Mouse (Mus musculus): Measurements from ENCODE around the gene Olfr13. TPM values are rescaled to one million over a fixed set of nuclear protein-coding genes. Genes with fewer than 3 reads are reported as not detected.
"Not testable (repeated sequence)": the region's sequence is repeated elsewhere in the genome, so short reads cannot be mapped to it uniquely, and the experiment has no call there.

Gene Olfr13
- not detected in 2 replicates for polyA plus RNA-seq (2012; rRNA removed)

- Histone ChIP-seq H3K4me1 (ENCODE audit: control insufficient read depth, insufficient read depth, insufficient read length, low read length) (no peaks in the 10 kb centered on the region), H3K4me3 (ENCODE audit: low read depth, low read length) (no peak within 1 kb of the TSS), H3K27me3 (ENCODE audit: control insufficient read depth, insufficient read depth, low read length) (no peaks in the 10 kb centered on the region), H3K27ac (ENCODE audit: insufficient read depth, low read depth, low read length) (no peak within 1 kb of the TSS), H3K36me3 (ENCODE audit: control insufficient read depth, insufficient read depth, low read length) (no peaks in the 10 kb centered on the region)
- no peak for TF ChIP-seq POLR2A (IDR thresholded peaks at IDR 0.05; ENCODE audit: low read depth, low read length)
- no peak for TF ChIP-seq CTCF (IDR thresholded peaks at IDR 0.05; ENCODE audit: extremely low read depth, insufficient read length, insufficient replicate concordance, low read depth, low read length)
- WGBS: 53% methylated on average over 4 of the region's 4 CpGs
Measured at GRCm38 (mm10) chr6:43171840-43172239, at the start of gene Olfr13. Gene Olfr13 (plus strand): TSS chr6:43172140.

DNA sequence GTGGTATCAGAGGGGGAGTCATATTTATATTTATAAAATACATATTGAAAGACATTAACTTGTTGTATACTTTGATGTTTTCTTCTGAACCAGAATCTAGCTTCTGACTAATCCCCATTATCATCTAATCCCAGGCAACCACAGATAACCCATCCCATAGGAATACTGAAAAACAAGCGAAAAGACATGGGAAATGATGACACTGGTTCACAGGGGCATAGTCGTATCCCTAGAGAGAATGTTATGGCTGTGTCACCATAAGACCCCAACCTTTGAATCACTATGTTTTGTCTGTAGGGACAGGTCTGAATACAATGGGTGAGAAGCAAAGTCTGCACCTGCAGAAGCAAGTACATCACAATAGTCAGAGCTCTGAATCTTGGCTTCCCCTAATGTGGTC is 25.7 kb upstream of the Olfr13 start, which contains the start of gene Olfr237-ps1:
Gene Olfr237-ps1, plus strand, starts transcription at position 301 of the 400 bp plus-strand sequence.
- not testable (repeated sequence) for H3K27me3 ChIP-seq (ENCODE audit: control insufficient read depth, insufficient read depth, low read length); H3K4me3 ChIP-seq (ENCODE audit: low read depth, low read length); H3K36me3 ChIP-seq (ENCODE audit: control insufficient read depth, insufficient read depth, low read length); H3K27ac ChIP-seq (ENCODE audit: insufficient read depth, low read depth, low read length); H3K4me1 ChIP-seq (ENCODE audit: control insufficient read depth, insufficient read depth, insufficient read length, low read length)
- 87% methylated on average over 2 of the region's 2 CpGs for WGBS

DNA sequence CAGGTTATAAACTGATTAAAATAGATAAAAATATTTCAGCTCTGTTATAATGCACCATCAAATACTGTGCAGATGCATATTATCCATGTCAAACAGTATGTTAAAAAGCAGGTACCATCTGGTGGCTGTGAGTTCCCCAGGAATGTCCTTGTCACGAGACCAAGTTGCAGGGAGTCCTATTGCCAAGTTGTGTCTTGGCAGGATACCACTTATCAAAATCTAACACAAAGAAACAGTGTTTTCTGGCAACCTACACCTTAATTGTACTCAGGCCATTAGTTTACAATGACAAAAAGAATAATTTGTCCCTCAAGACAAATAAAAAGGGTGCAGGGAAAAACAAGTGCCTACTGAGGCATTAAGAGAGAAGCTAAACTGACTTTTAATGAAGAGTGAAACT is 12.4 kb upstream of the Olfr13 start:
- Histone ChIP-seq H3K27ac (ENCODE audit: insufficient read depth, low read depth, low read length) (no peak overlapping the region), H3K4me1 (ENCODE audit: control insufficient read depth, insufficient read depth, insufficient read length, low read length) (no peaks in the 10 kb centered on the region), H3K36me3 (ENCODE audit: control insufficient read depth, insufficient read depth, low read length) (no peaks in the 10 kb centered on the region), H3K27me3 (ENCODE audit: control insufficient read depth, insufficient read depth, low read length) (no peaks in the 10 kb centered on the region), H3K4me3 (ENCODE audit: low read depth, low read length) (no peak overlapping the region)
- WGBS: 49% methylated on average over 1 of the region's 1 CpGs
- no peak for TF ChIP-seq CTCF (IDR thresholded peaks at IDR 0.05; ENCODE audit: extremely low read depth, insufficient read length, insufficient replicate concordance, low read depth, low read length)
- TF ChIP-seq POLR2A (IDR thresholded peaks at IDR 0.05; ENCODE audit: low read depth, low read length): no peak

DNA sequence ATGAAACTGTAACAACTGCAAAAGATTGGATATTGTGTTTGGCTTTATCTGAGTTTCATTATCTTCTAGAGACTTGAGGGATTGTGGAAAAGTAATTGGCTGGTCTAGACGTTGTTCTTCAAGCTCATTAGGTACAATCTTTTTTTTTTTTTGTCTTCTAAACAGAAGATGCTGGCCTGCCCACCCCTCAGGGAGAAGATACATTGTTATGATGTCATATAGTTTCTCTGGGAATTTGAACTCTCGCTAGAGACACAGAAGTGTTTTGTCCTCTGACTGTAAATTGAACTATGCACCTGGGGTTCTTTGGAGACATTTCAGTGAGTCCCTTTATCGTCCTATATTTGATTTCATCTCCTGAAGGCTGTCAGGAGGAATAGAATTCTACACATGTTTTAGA is 9.0 kb upstream of the Olfr13 start, which contains the start of gene Olfr437:
Gene Olfr437, plus strand, starts transcription at position 301 of the 400 bp plus-strand sequence.
- H3K27me3 ChIP-seq (ENCODE audit: control insufficient read depth, insufficient read depth, low read length): no peaks in the 10 kb centered on the region
- TF ChIP-seq POLR2A (IDR thresholded peaks at IDR 0.05; ENCODE audit: low read depth, low read length) (no peak), CTCF (IDR thresholded peaks at IDR 0.05; ENCODE audit: extremely low read depth, insufficient read length, insufficient replicate concordance, low read depth, low read length) (no peak)
- WGBS: 70% methylated on average over 3 of the region's 3 CpGs
- H3K36me3 ChIP-seq (ENCODE audit: control insufficient read depth, insufficient read depth, low read length): no peaks in the 10 kb centered on the region
- no peaks in the 10 kb centered on the region for H3K4me1 ChIP-seq (ENCODE audit: control insufficient read depth, insufficient read depth, insufficient read length, low read length)
- H3K4me3 ChIP-seq (ENCODE audit: low read depth, low read length): no peak within 1 kb of the TSS
- H3K27ac ChIP-seq (ENCODE audit: insufficient read depth, low read depth, low read length): no peak within 1 kb of the TSS

DNA sequence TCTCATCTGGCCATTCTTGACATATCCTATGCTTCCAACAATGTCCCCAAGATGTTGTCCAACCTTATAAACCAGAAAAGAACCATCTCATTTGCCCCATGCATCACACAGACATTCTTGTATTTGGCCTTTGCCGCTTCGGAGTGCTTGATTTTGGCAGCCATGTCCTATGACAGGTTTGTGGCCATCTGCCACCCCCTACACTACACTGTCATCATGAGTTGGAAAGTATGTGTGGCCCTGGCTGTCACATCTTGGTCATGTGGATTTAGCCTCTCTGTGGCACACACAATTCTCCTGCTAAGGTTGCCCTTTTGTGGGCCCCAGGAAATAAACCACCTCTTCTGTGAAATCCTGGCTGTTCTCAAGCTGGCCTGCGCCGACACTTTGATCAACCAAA is 4.7 kb upstream of the Olfr13 start:
- no peaks in the 10 kb centered on the region for H3K27me3 ChIP-seq (ENCODE audit: control insufficient read depth, insufficient read depth, low read length)
- WGBS: 94% methylated on average over 4 of the region's 4 CpGs
- H3K4me1 ChIP-seq (ENCODE audit: control insufficient read depth, insufficient read depth, insufficient read length, low read length): no peaks in the 10 kb centered on the region
- H3K27ac ChIP-seq (ENCODE audit: insufficient read depth, low read depth, low read length): no peak overlapping the region
- no peak overlapping the region for H3K4me3 ChIP-seq (ENCODE audit: low read depth, low read length)
- TF ChIP-seq POLR2A (IDR thresholded peaks at IDR 0.05; ENCODE audit: low read depth, low read length): no peak
- TF ChIP-seq CTCF (IDR thresholded peaks at IDR 0.05; ENCODE audit: extremely low read depth, insufficient read length, insufficient replicate concordance, low read depth, low read length): no peak
- no peaks in the 10 kb centered on the region for H3K36me3 ChIP-seq (ENCODE audit: control insufficient read depth, insufficient read depth, low read length)

GRCm38 (mm10) chr6:43178129-43178528 is 6.2 kb downstream of the Olfr13 start:
- WGBS: 65% methylated on average over 1 of the region's 1 CpGs
- Histone ChIP-seq H3K27ac (ENCODE audit: insufficient read depth, low read depth, low read length) (no peak overlapping the region), H3K36me3 (ENCODE audit: control insufficient read depth, insufficient read depth, low read length) (no peaks in the 10 kb centered on the region), H3K4me1 (ENCODE audit: control insufficient read depth, insufficient read depth, insufficient read length, low read length) (no peaks in the 10 kb centered on the region), H3K4me3 (ENCODE audit: low read depth, low read length) (no peak overlapping the region), H3K27me3 (ENCODE audit: control insufficient read depth, insufficient read depth, low read length) (no peaks in the 10 kb centered on the region)
- TF ChIP-seq POLR2A (IDR thresholded peaks at IDR 0.05; ENCODE audit: low read depth, low read length) (no peak), CTCF (IDR thresholded peaks at IDR 0.05; ENCODE audit: extremely low read depth, insufficient read length, insufficient replicate concordance, low read depth, low read length) (no peak)

DNA sequence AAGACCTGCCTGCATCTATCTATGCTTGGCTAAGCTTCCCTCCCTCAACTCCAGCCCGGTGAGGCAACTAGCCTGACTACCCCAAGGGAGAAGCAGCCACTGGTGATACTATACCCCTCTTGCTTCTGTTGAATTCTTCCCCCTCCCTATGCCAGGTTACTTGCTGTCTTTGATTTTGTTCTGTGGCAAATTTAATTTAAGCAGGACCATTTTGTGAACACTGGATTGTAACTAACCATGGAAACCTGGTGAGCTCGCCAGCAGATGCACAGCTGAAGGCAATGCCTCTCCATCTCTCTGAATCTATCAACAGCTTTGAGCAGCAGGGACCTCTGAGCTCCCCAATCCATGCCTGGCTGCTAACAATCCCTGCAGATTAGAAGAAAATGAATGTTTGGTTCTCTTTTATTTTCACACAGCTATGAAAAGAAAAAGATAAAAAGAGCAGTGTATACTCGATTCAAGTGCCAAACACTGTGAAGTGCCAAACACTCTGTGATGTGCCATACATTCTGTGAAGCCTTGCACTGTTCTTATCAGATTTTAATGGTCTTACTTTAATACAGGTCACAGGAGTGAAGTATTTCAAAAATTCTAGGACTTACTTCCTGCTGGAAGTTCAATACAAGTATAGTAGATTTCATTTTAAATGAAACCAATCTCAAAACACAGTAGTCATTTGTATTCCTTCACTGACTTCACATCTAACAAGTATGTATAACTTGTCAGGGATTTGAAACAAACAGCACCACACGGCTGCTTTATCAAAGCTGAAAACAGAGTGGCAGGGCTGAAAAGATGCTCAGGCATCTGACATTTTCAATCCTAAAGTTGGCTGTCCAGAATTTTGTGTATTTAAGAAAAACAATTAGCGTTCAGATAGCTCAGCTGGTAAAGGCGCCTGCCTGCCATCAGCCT is 6.9 kb downstream of the Olfr13 start:
- Histone ChIP-seq H3K27ac (ENCODE audit: insufficient read depth, low read depth, low read length) (no peak overlapping the region), H3K4me3 (ENCODE audit: low read depth, low read length) (no peak overlapping the region), H3K36me3 (ENCODE audit: control insufficient read depth, insufficient read depth, low read length) (no peaks in the 10 kb centered on the region), H3K4me1 (ENCODE audit: control insufficient read depth, insufficient read depth, insufficient read length, low read length) (no peaks in the 10 kb centered on the region), H3K27me3 (ENCODE audit: control insufficient read depth, insufficient read depth, low read length) (no peaks in the 10 kb centered on the region)
- 62% methylated on average over 6 of the region's 6 CpGs for WGBS
- TF ChIP-seq POLR2A (IDR thresholded peaks at IDR 0.05; ENCODE audit: low read depth, low read length) (no peak), CTCF (IDR thresholded peaks at IDR 0.05; ENCODE audit: extremely low read depth, insufficient read length, insufficient replicate concordance, low read depth, low read length) (no peak)

Data from small intestine, adult 2 months (tissue).